Mouse (Mus musculus): ENCODE data around the gene Slc25a11.

DNA sequence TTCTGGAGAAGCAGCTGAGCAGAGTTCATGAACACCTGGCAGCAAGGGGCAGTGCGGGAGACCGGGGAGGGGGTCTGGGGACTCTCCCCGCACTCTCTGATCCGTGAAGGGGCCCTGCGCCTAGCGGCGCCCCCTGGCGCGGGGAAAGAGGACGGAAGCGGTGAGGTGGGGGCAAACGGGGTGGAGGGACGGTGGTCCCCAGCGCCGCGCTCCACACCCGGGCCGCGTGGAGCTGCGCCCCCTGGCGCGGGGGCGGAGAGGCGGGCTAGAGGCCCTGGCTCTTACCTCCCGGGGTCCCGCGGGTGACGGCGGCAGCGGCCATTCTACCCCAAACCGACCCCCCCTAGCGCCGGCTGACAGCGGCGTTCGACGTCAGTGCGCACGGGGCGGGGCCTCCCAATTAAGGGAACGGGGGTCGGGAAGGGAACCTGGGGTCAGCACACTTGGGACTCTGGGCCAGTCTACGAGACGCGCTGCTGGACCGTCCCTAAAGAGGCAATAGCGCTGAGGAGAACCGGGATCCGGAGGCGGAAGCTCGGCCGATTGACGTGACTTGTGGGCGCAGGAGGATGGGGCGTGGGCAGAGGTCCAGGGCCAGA, 40.4 kb upstream of the Slc25a11 start, which contains the start of gene Camta2:
- TF ChIP-seq CTCF (IDR thresholded peaks at IDR 0.05; ENCODE audit: low read depth, low read length) (peak; percentile 37), GATA2 (IDR thresholded peaks at IDR 0.05; ENCODE audit: borderline replicate concordance, low read depth, low read length) (no peak), TAL1 (conservative IDR thresholded peaks at IDR 0.05; ENCODE audit: low read depth, low read length) (no peak)

All from G1E (cell line).